Mouse (Mus musculus): ENCODE data around the gene Tapbp. TPM values are rescaled to one million over a fixed set of nuclear protein-coding genes. Genes with fewer than 3 reads are reported as not detected.
"Not testable (repeated sequence)": the region's sequence is repeated elsewhere in the genome, so short reads cannot be mapped to it uniquely, and the experiment has no call there.

The Tapbp gene
- polyA plus RNA-seq (2015; fragmentation: Nextera tagmentation; extraction: Ambion mirVana), result 36.1 and 39.2 TPM in 2 replicates

GRCm38 (mm10) chr17:33915671-33916250 is at the start of gene Tapbp, which contains the start of gene Zbtb22:
Tapbp (plus strand) TSS chr17:33915899.
Zbtb22 (plus strand) TSS chr17:33915904.
- Histone ChIP-seq H3K4me3 (ENCODE audit: low read length) (peak within 1 kb of the TSS; percentile 62), H3K4me2 (replicated peaks; ENCODE audit: low read depth, low read length) (peak within 1 kb of the TSS; percentile 59), H3K27me3 (ENCODE audit: insufficient read depth, low read length) (no peaks in the 10 kb centered on the region), H3K36me3 (ENCODE audit: insufficient read depth, low read length) (peaks cover 43% of the 10 kb centered on the region), H3K9ac (replicated peaks; ENCODE audit: low read length) (peak within 1 kb of the TSS; percentile 61), H3K4me1 (ENCODE audit: insufficient read depth, low read length) (peaks cover 46% of the 10 kb centered on the region), H3K9me3 (ENCODE audit: low read length) (no peaks in the 10 kb centered on the region), H3K27ac (ENCODE audit: low read length) (peak within 1 kb of the TSS; percentile 70)
- ATAC-seq (ENCODE audit: low FRiP score, low TSS enrichment), result peak; percentile 92
- WGBS, result under 1% methylated on average over 26 of the region's 34 CpGs

GRCm38 (mm10) chr17:33873537-33873936 is 42.2 kb upstream of the Tapbp start, which contains the start of gene Gm7029:
Gm7029 (plus strand) TSS chr17:33873837.
- WGBS, result no CpG with 5 or more reads among the region's 12 CpGs

DNA sequence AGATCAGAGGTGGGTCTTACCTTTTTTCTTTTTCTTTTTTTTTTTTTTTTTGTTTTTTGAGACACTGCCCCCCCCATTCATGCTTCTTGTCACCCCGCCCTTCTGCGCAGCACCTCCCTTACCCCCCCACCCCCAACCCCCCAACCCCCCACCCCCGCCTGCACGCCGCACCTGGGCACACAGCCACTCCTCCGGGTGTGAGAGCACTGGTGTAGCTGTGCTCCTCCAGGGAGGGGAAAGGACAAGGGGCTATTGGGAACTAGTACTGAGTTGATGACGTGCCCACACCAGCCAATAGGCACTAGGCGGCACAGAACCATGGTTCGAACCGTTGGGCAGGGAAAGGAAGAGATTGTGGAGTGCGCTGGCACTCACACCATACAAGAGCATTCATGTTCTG is 41.3 kb upstream of the Tapbp start:
- Histone ChIP-seq H3K36me3 (ENCODE audit: insufficient read depth, low read length) (peaks cover 16% of the 10 kb centered on the region), H3K27ac (ENCODE audit: low read length) (no peak overlapping the region), H3K4me1 (ENCODE audit: insufficient read depth, low read length) (no peaks in the 10 kb centered on the region), H3K9ac (replicated peaks; ENCODE audit: low read length) (no peak overlapping the region), H3K4me2 (replicated peaks; ENCODE audit: low read depth, low read length) (no peak overlapping the region), H3K4me3 (ENCODE audit: low read length) (no peak overlapping the region), H3K27me3 (ENCODE audit: insufficient read depth, low read length) (no peaks in the 10 kb centered on the region), H3K9me3 (ENCODE audit: low read length) (no peaks in the 10 kb centered on the region)
- WGBS, result 91% methylated on average over 11 of the region's 11 CpGs
- ATAC-seq (ENCODE audit: low FRiP score, low TSS enrichment), result no peak

More at GRCm38 (mm10) chr17:33873537-33873936, 42.2 kb upstream of the Tapbp start, which contains the start of gene Gm7029:
- peaks cover 15% of the 10 kb centered on the region for H3K36me3 ChIP-seq (ENCODE audit: insufficient read depth, low read length)
- H3K27ac ChIP-seq (ENCODE audit: low read length); H3K27me3 ChIP-seq (ENCODE audit: insufficient read depth, low read length); H3K4me3 ChIP-seq (ENCODE audit: low read length); H3K9me3 ChIP-seq (ENCODE audit: low read length); ATAC-seq (ENCODE audit: low FRiP score, low TSS enrichment); H3K9ac ChIP-seq (replicated peaks; ENCODE audit: low read length); H3K4me1 ChIP-seq (ENCODE audit: insufficient read depth, low read length); H3K4me2 ChIP-seq (replicated peaks; ENCODE audit: low read depth, low read length): not testable (repeated sequence)

DNA sequence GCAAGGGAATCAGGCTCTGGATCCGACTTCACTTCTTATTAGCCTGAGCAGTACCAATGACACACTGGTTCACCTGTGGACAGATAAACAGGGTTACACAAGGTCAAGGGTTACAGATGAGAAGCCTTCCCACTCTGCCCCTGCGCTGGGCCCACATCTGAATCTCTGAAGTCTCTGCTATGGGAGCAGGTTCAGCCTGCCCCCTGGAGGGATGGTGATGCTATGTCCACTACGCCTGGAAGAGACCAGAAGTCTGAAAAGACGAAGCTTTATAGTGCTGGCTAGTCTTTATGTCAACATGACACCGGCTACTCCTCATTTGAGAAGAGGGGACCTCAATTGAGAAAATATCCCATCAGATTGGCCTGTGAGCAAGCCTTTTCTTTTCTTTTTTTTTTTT is 39.9 kb upstream of the Tapbp start:
- peaks cover 24% of the 10 kb centered on the region for H3K36me3 ChIP-seq (ENCODE audit: insufficient read depth, low read length)
- not testable (repeated sequence) for ATAC-seq (ENCODE audit: low FRiP score, low TSS enrichment)
- 87% methylated on average over 5 of the region's 5 CpGs for WGBS

DNA sequence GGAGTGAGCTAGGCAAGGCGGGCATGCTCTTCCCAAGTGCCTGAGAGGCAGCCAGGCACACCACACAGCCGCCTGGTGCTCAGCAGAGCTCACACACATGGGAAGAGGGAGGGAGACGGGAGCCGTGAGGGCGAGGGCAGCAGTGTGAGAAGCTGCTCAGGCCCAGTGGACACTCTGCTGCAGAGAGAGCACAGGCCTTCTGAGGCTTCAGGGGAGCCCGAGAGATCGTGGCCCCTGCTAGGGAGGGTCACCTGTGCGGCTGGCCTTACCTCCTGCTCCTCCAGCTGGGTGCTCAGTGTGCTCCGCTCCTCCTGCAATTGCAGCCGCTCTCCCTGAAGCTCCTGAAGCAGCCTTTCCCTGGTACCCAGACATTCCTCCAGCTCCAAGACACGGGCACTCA is 31.4 kb upstream of the Tapbp start:
- peaks cover 27% of the 10 kb centered on the region; the same call in 1 of the 2 replicates for H3K36me3 ChIP-seq (ENCODE audit: insufficient read depth, low read length)
- H3K27ac ChIP-seq (ENCODE audit: low read length), result not testable (repeated sequence)

More for the DNA sequence above, 39.9 kb upstream of the Tapbp start:
- not testable (repeated sequence) for H3K4me2 ChIP-seq (replicated peaks; ENCODE audit: low read depth, low read length); H3K9ac ChIP-seq (replicated peaks; ENCODE audit: low read length); H3K4me1 ChIP-seq (ENCODE audit: insufficient read depth, low read length); H3K27me3 ChIP-seq (ENCODE audit: insufficient read depth, low read length); H3K4me3 ChIP-seq (ENCODE audit: low read length); H3K9me3 ChIP-seq (ENCODE audit: low read length); H3K27ac ChIP-seq (ENCODE audit: low read length)

DNA sequence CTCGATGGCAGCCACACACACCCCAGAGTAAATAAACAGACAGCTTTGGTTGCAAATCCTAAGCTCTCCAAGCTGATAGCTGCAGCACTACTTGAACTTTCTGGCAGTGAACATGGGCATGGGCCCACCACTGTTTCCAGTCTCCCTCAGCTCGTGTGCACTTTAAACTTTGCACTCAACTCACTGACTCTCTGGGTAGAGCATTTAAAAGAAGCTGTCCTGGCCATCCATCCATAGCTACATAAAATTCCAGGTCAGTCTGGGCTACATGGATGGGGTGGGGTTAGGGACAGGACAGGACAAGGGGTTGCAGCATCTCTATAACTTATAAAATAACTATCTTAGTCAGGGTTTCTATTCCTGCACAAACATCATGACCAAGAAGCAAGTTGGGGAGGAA is 27.9 kb upstream of the Tapbp start:
- H3K27me3 ChIP-seq (ENCODE audit: insufficient read depth, low read length); H3K36me3 ChIP-seq (ENCODE audit: insufficient read depth, low read length); H3K9me3 ChIP-seq (ENCODE audit: low read length); H3K9ac ChIP-seq (replicated peaks; ENCODE audit: low read length); H3K4me3 ChIP-seq (ENCODE audit: low read length); H3K27ac ChIP-seq (ENCODE audit: low read length); ATAC-seq (ENCODE audit: low FRiP score, low TSS enrichment); H3K4me2 ChIP-seq (replicated peaks; ENCODE audit: low read depth, low read length): not testable (repeated sequence)
- WGBS, result 55% methylated on average over 2 of the region's 2 CpGs
- H3K4me1 ChIP-seq (ENCODE audit: insufficient read depth, low read length), result peaks cover 10% of the 10 kb centered on the region

More for the DNA sequence above, 31.4 kb upstream of the Tapbp start:
- H3K9me3 ChIP-seq (ENCODE audit: low read length); H3K4me1 ChIP-seq (ENCODE audit: insufficient read depth, low read length); H3K4me2 ChIP-seq (replicated peaks; ENCODE audit: low read depth, low read length); ATAC-seq (ENCODE audit: low FRiP score, low TSS enrichment); H3K27me3 ChIP-seq (ENCODE audit: insufficient read depth, low read length); H3K9ac ChIP-seq (replicated peaks; ENCODE audit: low read length); H3K4me3 ChIP-seq (ENCODE audit: low read length): not testable (repeated sequence)
- WGBS, result 94% methylated on average over 9 of the region's 11 CpGs

DNA sequence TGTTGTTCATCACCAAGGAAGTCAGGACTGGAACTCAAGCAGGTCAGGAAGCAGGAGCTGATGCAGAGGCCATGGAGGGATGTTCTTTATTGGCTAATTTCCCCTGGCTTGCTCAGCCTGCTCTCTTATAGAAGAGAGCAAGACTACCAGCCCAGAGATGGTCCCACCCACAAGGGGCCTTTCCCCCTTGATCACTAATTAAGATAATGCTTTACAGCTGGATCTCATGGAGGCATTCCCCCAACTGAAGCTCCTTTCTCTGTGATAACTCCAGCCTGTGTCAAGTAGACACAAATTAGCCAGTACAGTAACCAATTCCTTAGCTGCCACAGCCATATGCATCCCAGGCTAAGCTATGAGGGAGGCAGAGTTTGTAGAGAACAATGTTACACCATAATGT is 27.5 kb upstream of the Tapbp start:
- not testable (repeated sequence) for H3K27me3 ChIP-seq (ENCODE audit: insufficient read depth, low read length); H3K9ac ChIP-seq (replicated peaks; ENCODE audit: low read length); ATAC-seq (ENCODE audit: low FRiP score, low TSS enrichment); H3K4me3 ChIP-seq (ENCODE audit: low read length); H3K27ac ChIP-seq (ENCODE audit: low read length); H3K36me3 ChIP-seq (ENCODE audit: insufficient read depth, low read length); H3K9me3 ChIP-seq (ENCODE audit: low read length)
- Histone ChIP-seq H3K4me2 (replicated peaks; ENCODE audit: low read depth, low read length) (peak overlapping the region; percentile 63; the same call in 1 of the 2 replicates), H3K4me1 (ENCODE audit: insufficient read depth, low read length) (peaks cover 10% of the 10 kb centered on the region)

DNA sequence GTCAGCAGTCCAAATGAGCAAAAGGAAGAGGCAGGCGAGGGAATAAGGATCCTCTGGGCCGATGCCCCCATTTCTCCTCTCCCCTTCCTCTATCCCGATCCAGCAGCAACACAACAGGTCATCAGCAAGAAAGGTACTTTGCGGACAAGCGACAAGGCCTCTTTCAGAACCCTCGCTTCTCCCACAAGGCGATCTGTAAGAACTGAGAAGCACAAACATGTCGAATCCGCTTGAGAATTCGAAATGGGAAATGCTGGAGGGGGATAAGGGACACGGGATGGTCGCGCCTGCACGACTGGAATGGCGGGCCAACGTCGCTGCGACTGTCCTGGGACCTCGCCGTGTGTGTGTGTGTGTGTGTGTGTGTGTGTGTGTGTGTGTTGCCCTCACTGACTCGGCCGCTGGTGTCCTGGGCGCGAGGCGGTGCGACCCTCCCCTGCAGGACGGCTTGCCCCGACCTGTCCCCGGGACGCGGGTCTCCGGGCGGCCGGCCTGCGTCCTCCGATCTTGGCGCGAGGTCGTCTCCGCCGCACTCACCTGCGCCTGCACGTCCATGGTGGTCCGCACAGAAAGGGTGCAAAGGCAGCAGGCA is 25.7 kb upstream of the Tapbp start:
- Histone ChIP-seq H3K27ac (ENCODE audit: low read length) (peak overlapping the region; percentile 55; the same call in 1 of the 2 replicates), H3K9ac (replicated peaks; ENCODE audit: low read length) (peak overlapping the region; percentile 73), H3K4me2 (replicated peaks; ENCODE audit: low read depth, low read length) (peak overlapping the region; percentile 63), H3K4me1 (ENCODE audit: insufficient read depth, low read length) (peaks cover 10% of the 10 kb centered on the region), H3K4me3 (ENCODE audit: low read length) (peak overlapping the region; percentile 62)
- not testable (repeated sequence) for ATAC-seq (ENCODE audit: low FRiP score, low TSS enrichment); H3K9me3 ChIP-seq (ENCODE audit: low read length); H3K36me3 ChIP-seq (ENCODE audit: insufficient read depth, low read length); H3K27me3 ChIP-seq (ENCODE audit: insufficient read depth, low read length)
- under 1% methylated on average over 38 of the region's 44 CpGs for WGBS

DNA sequence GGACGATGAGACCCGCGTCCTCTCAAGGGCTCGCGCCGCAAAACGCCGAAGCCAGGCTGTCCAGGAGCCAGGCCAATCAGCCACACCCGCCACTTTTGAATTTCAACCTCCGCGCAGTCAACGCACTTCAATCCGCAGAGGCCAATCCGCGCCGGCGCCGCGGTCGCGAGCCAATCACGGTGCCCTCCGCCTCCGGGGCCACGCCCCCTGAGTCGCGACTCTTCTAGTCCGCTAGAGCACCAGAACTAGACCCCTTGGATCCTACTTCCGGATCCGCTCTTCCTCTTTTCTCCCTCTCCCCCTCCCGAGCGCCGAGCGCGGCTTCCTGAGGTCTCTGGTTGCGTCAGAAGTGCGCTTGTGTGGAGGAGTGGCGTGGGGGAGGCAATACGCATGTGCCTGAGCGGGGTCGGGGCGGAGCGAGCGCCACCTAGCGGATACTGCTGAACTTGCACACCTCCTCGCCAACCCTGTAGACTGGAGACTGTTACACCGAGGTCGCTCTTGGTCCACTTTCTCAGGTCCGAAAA is 25.1 kb upstream of the Tapbp start, which contains the start of gene Kifc1:
Kifc1 (minus strand) TSS at position 129 of the 527 bp plus-strand sequence.
- under 1% methylated on average over 49 of the region's 49 CpGs for WGBS
- Histone ChIP-seq H3K4me3 (ENCODE audit: low read length) (peak within 1 kb of the TSS; percentile 62), H3K27me3 (ENCODE audit: insufficient read depth, low read length) (no peaks in the 10 kb centered on the region), H3K36me3 (ENCODE audit: insufficient read depth, low read length) (peaks cover 8% of the 10 kb centered on the region; the same call in 1 of the 2 replicates), H3K9me3 (ENCODE audit: low read length) (no peaks in the 10 kb centered on the region), H3K9ac (replicated peaks; ENCODE audit: low read length) (peak within 1 kb of the TSS; percentile 73), H3K4me2 (replicated peaks; ENCODE audit: low read depth, low read length) (peak within 1 kb of the TSS; percentile 63), H3K27ac (ENCODE audit: low read length) (peak within 1 kb of the TSS; percentile 55; the same call in 1 of the 2 replicates), H3K4me1 (ENCODE audit: insufficient read depth, low read length) (peaks cover 10% of the 10 kb centered on the region)
- ATAC-seq (ENCODE audit: low FRiP score, low TSS enrichment), result peak; percentile 100

DNA sequence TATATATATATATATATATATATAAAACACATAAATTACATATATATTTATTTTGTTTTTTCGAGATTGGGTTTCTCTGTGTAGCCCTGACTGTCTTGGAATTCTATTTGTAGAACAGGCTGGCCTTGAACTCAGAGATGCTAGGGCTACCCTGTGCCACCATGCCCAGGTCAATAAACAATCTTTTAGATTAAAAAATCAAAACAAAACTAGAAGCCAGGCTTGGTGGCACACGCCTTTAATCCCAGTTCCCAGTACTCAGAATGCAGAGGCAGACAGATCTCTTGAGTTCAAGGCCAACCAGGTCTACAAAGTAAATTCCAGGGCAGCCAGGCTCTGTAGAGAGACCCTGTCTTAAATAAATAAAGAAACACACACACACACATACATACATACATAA is 24.3 kb upstream of the Tapbp start:
- no peak overlapping the region for H3K4me2 ChIP-seq (replicated peaks; ENCODE audit: low read depth, low read length)
- peaks cover 10% of the 10 kb centered on the region for H3K4me1 ChIP-seq (ENCODE audit: insufficient read depth, low read length)
- peaks cover under 1% of the 10 kb centered on the region; the same call in 1 of the 2 replicates for H3K36me3 ChIP-seq (ENCODE audit: insufficient read depth, low read length)
- no peak for ATAC-seq (ENCODE audit: low FRiP score, low TSS enrichment)
- no peak overlapping the region for H3K27ac ChIP-seq (ENCODE audit: low read length)
- H3K9ac ChIP-seq (replicated peaks; ENCODE audit: low read length), result no peak overlapping the region
- no peak overlapping the region for H3K4me3 ChIP-seq (ENCODE audit: low read length)
- 70% methylated on average over 2 of the region's 2 CpGs for WGBS
- no peaks in the 10 kb centered on the region for H3K27me3 ChIP-seq (ENCODE audit: insufficient read depth, low read length)
- no peaks in the 10 kb centered on the region for H3K9me3 ChIP-seq (ENCODE audit: low read length)
